Mouse (Mus musculus) bone marrow macrophage, adult 2 months (primary cell): ENCODE results near the gene Fryl. TPM values are rescaled to one million over a fixed set of nuclear protein-coding genes. Genes with fewer than 3 reads are reported as not detected.
"Not testable (repeated sequence)": the region's sequence is repeated elsewhere in the genome, so short reads cannot be mapped to it uniquely, and the experiment has no call there.

ENCODE experiments used
- H3K27ac ChIP-seq: 2 replicates; pipeline ENCODE4 v1.5.1; 2012; ENCODE audit warnings: low read depth, low read length; ENCODE audit not compliant: insufficient read depth
- H3K4me1 ChIP-seq: 2 replicates; pipeline ENCODE4 v1.6.1; 2012; ENCODE audit warnings: low read length; ENCODE audit not compliant: control insufficient read depth, insufficient read depth
- H3K4me3 ChIP-seq: 2 replicates; pipeline ENCODE4 v1.5.1; 2012; ENCODE audit warnings: mild to moderate bottlenecking, low read length, moderate library complexity; ENCODE audit not compliant: insufficient read depth
- CTCF ChIP-seq: IDR thresholded peaks from 2 replicates; pipeline ENCODE4 v1.5.1; 2012; ENCODE audit warnings: low read depth, mild to moderate bottlenecking, low read length, moderate library complexity
- POLR2A ChIP-seq: IDR thresholded peaks from 2 replicates; pipeline ENCODE4 v1.6.1; 2012; ENCODE audit warnings: mild to moderate bottlenecking, low read depth, low read length, borderline replicate concordance
- polyA plus RNA-seq: library from polyadenylated mRNA; stranded (reverse); fragments of >200 nt; gene quantifications from 2 replicates; pipeline ENCODE4 v1.2.4, GENCODE M21; 2012; ENCODE audit not compliant: missing spikeins, insufficient read depth, insufficient read length

Fryl gene
- polyA plus RNA-seq, 1 experiment: 47.9 TPM

DNA sequence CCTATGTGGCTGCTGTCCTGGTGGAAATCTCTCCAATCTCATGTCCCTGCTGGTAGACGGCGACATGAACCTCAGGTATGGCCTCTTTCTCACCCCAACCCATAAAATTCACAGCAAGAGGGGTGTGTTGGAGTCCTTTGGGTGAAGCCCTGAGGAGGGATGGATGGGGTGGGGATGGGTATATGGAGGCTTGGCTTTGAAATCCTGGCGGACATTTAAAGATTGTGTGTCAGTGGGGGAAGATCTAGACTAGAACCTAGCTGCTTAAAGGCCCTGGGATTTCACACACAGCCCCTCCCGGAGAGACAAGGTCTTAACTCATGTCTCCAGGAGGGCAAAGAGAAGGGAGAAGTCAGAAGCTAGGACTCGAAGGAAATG lies 248.8 kb downstream of the Fryl start:
- no peak overlapping the region for H3K27ac ChIP-seq
- TF ChIP-seq CTCF (no peak), POLR2A (no peak)
- no peaks in the 10 kb centered on the region for H3K4me1 ChIP-seq
- H3K4me3 ChIP-seq: no peak overlapping the region

DNA sequence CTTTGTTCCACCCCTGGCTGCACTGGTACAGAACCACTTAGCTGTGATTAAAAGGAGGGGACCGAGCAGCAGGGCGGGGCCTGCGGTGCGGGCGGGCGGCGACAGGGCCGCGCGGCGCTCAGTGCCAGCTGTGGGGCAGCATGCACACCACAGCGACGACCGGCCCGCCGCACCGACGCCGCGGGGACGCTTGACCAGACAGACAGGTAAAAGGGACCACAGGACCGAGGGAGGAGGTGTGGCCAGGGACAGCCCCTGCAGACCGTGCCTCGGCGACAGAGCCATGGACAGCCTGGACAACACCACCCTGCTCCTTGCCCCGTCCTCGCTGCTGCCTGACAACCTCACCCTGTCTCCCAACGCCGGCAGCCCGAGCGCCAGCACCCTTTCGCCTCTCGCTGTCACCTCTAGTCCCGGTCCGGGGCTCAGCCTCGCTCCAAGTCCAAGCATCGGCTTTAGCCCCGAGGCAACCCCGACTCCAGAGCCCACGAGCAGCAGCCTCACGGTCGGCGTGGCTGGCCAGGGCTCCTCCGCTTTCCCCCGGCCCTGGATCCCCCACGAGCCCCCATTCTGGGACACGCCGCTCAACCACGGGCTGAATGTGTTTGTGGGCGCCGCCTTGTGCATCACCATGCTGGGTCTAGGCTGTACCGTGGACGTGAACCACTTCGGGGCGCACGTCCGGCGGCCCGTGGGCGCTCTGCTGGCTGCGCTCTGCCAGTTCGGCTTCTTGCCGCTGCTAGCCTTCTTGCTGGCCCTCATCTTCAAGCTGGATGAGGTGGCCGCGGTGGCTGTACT lies 249.4 kb downstream of the Fryl start, which contains the start of gene Slc10a4:
Gene Slc10a4, plus strand, starts transcription at position 100 of the 798 bp plus-strand sequence.
- Histone ChIP-seq H3K27ac (no peak within 1 kb of the TSS), H3K4me1 (no peaks in the 10 kb centered on the region), H3K4me3 (peak within 1 kb of the TSS; percentile 29)
- no peak for TF ChIP-seq CTCF
- TF ChIP-seq POLR2A: no peak

DNA sequence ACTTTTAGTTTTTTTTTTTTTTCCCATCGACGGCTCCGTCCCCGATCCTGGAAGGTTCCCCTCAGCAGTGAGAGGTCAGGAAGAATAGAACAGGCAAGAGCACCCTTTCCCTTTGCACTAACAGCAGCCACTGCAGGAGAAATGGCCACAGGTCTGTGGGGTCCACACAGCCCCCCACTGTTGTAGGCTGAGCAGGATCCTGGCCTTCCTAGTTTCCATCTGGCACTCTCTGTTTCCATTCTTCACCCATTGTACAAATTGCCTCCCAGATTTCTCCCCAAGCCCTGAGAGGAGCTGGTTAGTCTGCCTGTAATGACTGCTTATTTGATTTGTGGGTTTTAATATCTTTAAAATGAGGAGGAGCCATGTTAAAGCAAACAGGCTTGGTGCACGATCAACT lies 252.4 kb downstream of the Fryl start:
- H3K27ac ChIP-seq: no peak overlapping the region
- no peaks in the 10 kb centered on the region for H3K4me1 ChIP-seq
- H3K4me3 ChIP-seq: no peak overlapping the region
- TF ChIP-seq CTCF (no peak), POLR2A (no peak)

DNA sequence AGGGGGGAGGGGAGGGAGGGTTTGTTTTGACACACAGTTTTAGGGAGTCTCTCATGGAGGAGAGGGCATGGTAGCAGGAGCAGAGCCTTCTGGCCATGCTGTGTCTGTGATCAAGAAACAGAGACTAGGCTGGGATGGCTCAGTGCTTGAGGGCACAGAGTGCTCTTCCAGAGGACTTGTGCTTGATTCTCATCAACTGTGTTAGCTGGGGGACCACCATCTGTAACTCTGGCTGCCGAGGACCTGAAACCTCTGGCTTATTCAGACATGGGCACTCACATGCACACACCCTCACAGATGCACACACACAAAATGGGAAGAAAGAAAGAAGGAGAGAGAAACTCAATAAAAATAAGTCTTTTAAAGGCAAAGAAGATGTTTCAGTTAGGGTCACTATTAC lies 257.9 kb downstream of the Fryl start:
- not testable (repeated sequence) for H3K4me3 ChIP-seq, H3K27ac ChIP-seq, H3K4me1 ChIP-seq

DNA sequence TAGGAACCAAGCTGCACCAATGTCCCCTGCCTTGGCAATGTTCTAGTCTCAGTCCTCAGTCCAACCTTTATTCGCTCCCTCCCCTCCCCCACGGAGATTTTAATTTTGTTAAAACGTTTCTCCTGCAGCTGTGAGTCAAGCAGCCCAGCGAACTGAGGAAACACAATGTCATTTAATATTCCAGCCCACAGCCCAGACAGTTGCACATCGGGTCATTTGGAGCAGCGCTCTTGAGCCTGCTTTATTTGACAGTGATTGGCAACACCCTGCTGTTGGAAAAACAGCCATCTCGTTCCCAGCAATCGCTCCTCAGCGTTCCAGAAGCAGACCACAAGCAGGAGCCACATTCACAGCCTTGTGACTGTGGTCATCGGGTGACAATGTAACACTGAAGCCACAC lies 261.0 kb downstream of the Fryl start:
- H3K4me3 ChIP-seq: no peak overlapping the region
- H3K27ac ChIP-seq: no peak overlapping the region
- TF ChIP-seq CTCF (no peak), POLR2A (no peak)
- H3K4me1 ChIP-seq: no peaks in the 10 kb centered on the region

DNA sequence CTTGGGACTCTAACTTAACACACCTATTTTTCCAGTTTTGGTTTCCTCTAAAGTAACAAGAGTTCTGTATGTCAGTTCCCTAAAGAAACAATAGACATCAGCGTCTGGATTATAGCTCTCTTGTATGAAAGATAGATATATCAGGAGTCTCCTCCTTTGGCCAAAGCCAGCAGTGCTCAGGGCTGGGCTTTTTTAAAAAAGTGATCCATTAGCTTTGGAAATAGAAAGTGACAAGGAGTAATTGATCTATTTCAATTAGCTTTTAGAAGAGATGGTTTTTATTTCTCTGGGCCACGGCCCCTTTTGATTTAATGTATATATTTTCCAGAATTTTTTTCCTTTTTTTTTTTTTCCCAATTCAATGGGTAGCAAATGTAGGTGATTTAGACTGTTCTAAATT lies 261.5 kb downstream of the Fryl start:
- no peak for TF ChIP-seq POLR2A
- no peak for TF ChIP-seq CTCF
- no peak overlapping the region for H3K27ac ChIP-seq
- no peak overlapping the region for H3K4me3 ChIP-seq
- H3K4me1 ChIP-seq: no peaks in the 10 kb centered on the region

DNA sequence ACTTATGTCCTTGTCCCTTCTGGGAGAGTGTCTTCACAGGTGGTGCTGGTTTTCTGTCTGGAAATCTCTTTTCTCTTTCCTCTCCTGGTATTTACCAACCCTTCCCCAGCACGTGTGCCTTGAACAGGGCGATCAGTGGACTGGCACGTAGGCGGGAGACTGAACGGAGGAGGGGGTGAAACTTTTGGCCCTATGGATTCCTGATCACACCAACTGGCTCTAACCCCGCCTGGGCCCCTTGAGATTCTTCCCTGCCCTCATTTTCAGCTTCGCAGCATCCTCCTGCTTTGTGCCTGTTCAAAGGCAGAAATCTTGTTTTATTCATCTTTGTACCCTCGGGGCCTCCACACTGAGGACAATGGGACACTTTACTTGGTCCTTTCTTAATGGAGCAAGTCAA lies 262.0 kb downstream of the Fryl start:
- Histone ChIP-seq H3K4me1 (no peaks in the 10 kb centered on the region), H3K4me3 (no peak overlapping the region), H3K27ac (no peak overlapping the region)
- TF ChIP-seq CTCF: no peak

DNA sequence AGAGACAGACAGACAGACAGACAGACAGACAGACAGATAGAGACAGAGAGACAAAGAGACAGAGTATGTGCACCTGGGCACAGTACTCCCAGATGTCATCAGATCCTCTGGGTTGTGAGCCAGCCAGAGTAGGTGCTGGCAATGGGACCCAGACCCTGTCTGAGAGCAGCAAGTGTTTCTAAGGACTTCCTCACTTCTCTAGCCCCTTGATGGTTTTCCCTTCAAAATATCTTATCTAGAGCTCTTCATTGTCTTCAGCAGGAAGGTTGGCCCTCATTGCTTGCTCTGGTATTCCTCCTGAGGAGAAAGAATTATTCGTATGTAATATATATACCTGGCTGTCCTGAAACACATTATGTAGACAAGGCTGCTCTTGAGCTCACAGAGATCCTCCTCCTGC lies 263.9 kb downstream of the Fryl start:
- no peak overlapping the region for H3K4me3 ChIP-seq
- H3K4me1 ChIP-seq: no peaks in the 10 kb centered on the region

DNA sequence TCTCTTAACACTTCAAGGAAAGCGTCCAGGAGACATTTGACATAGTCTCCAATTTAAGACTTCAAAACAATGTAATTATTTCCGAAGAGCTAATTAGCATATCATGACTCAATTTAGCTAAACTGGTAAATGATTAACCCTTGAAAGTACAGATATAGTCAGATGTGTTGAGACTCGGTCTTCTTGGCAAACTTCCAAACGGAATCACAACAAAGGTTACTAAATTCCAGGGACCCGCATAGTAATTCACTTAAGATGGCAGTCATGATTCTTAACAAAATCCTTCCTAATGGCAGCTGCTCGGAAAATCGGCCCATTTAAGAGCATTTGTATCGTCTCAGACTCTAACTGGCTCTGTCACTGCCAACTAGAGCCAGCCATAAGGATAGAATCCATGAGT lies 266.7 kb downstream of the Fryl start:
- Histone ChIP-seq H3K4me3 (no peak overlapping the region), H3K27ac (no peak overlapping the region), H3K4me1 (no peaks in the 10 kb centered on the region)
- TF ChIP-seq CTCF: no peak
- TF ChIP-seq POLR2A: no peak

More for the DNA sequence above, 263.9 kb downstream of the Fryl start:
- TF ChIP-seq CTCF (no peak), POLR2A (no peak)
- H3K27ac ChIP-seq: no peak overlapping the region

DNA sequence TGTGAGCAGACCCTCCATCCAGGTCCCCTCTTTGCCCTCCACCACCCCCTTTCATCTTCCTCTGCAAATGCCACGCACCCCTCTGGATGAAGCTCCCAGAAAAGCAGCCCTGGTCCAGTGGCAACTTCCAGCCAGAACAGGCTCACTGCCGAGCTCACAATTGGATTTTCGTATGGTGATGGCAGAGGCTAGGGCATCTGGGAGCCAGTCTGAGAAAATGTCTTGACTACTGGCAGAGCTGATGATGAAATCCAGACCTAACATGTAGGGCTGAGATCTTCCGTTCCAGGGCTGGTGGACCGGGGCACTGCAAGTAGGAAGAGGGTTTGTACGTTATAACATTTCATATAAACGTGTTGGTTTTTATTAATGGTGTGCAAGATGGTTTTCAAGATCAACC lies 268.6 kb downstream of the Fryl start:
- Histone ChIP-seq H3K27ac (no peak overlapping the region), H3K4me1 (no peaks in the 10 kb centered on the region)

DNA sequence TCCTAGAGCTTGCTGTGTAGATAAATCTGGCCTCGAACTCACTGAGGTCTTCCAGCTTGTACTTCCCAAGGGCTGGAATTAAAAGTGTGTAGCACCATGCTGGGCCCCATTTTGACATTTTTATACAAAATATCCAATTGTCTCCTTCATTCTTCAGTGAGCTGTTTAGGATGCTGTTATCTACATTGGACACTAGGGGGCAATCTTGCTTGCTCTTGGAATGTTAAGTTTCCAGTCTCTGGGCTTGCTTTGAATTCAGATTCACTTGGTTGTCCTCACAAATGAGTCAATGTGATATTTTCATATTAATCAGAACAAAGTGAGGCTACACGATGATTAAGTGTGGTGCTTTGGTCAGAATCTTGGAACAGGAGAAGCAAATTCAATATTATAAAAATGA lies 272.3 kb downstream of the Fryl start:
- Histone ChIP-seq H3K4me1 (peaks cover 6% of the 10 kb centered on the region), H3K27ac (no peak overlapping the region), H3K4me3 (no peak overlapping the region)
- TF ChIP-seq CTCF (no peak), POLR2A (no peak)

More for the DNA sequence above, 268.6 kb downstream of the Fryl start:
- no peak overlapping the region for H3K4me3 ChIP-seq
- no peak for TF ChIP-seq CTCF
- TF ChIP-seq POLR2A: no peak
